11 mouse cellular contexts compared by ENCODE assay signal in the genomic region with DNA sequence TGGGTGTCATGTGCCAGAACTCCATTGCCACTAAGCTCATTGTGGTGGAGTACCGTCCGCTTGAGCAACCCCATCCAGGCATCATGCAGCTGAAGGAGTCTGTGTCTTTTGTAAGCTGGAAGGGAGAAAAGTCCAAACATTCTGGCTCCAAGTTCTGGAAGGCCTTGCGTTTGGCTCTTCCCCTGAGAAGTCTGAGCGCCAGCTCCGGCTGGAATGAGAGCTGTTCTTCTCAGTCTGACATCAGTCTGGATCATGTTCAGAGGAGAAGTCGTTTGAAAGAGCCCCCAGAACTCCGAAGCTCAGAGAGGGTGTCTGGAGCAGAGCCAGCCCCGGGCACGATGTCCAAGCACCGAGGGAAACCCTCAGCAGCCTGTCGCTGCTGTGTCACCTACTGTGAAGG.
DNase-seq lines count a peak whose midpoint lies in the region; ATAC-seq lines count a peak whose summit lies in the region.
"Had no signal": no experiment of that assay in that cellular context is flagged by ENCODE, and none has a peak within 500 bp of the region (broad histone marks: within the 10 kb centered on the region; RNA-seq: fewer than 3 reads in every experiment).

No protein-coding gene starts in this region.

- intact Hi-C loops in heart, postnatal 14 days (cut with DNase I) = no loop called here

- 60% methylated on average over 11 of the region's 11 CpGs for WGBS in forebrain, embryonic 15.5 days
- 90% methylated on average over 11 of the region's 11 CpGs for WGBS in forebrain, embryonic 10.5 days

- no peaks in the 10 kb centered on the region for H3K36me3 ChIP-seq in forebrain, embryonic 15.5 days
- no peaks in the 10 kb centered on the region for H3K36me3 ChIP-seq in forebrain, embryonic 10.5 days (replicated peaks)
- H3K36me3 ChIP-seq: neural tube, embryonic 12.5 days had no signal

- no peak overlapping the region for H3K4me3 ChIP-seq in forebrain, embryonic 15.5 days
- no peak overlapping the region for H3K4me3 ChIP-seq in forebrain, embryonic 10.5 days
- H3K4me3 ChIP-seq: neural tube, embryonic 12.5 days had no signal

- peak; percentile 66 for ATAC-seq in forebrain, embryonic 15.5 days (replicated peaks)
- no peak for ATAC-seq in monocyte, adult 5-6 weeks (replicated peaks; ENCODE audit: insufficient number of reproducible peaks, low FRiP score, low TSS enrichment, poor library complexity, severe bottlenecking)

- H3K27me3 ChIP-seq in forebrain, embryonic 15.5 days = no peaks in the 10 kb centered on the region
- no peaks in the 10 kb centered on the region for H3K27me3 ChIP-seq in forebrain, embryonic 10.5 days (ENCODE audit: poor library complexity, severe bottlenecking)
- H3K27me3 ChIP-seq: neural tube, embryonic 12.5 days had no signal

- no peak overlapping the region for H3K9ac ChIP-seq in forebrain, embryonic 15.5 days (replicated peaks)
- H3K9ac ChIP-seq: neural tube, embryonic 12.5 days had no signal

- no peak for DNase-seq in forebrain, embryonic 10.5 days (ENCODE audit: extremely low spot score, low spot score)
- DNase-seq in ovary, postnatal 36 days (ENCODE audit: low spot score) = peak; percentile 8
- no peak for DNase-seq in ovary, postnatal 14 days (ENCODE audit: low spot score)
- peak; percentile 22 to 25 for DNase-seq in heart, postnatal 14 days
- DNase-seq in right cerebral cortex, postnatal 14 days = peak; percentile 35
- no peak for DNase-seq in kidney, postnatal 4 days
- DNase-seq: embryo, embryonic 11 days; kidney, postnatal 36 days had no signal

- no peaks in the 10 kb centered on the region for H3K4me1 ChIP-seq in forebrain, embryonic 15.5 days
- no peaks in the 10 kb centered on the region for H3K4me1 ChIP-seq in forebrain, embryonic 10.5 days
- H3K4me1 ChIP-seq: neural tube, embryonic 12.5 days had no signal

- H3K27ac ChIP-seq in forebrain, embryonic 15.5 days (replicated peaks) = no peak overlapping the region
- H3K27ac ChIP-seq in forebrain, embryonic 10.5 days = no peak overlapping the region
- H3K27ac ChIP-seq: neural tube, embryonic 12.5 days had no signal

- H3K9me3 ChIP-seq in forebrain, embryonic 15.5 days = no peaks in the 10 kb centered on the region
- H3K9me3 ChIP-seq in forebrain, embryonic 10.5 days = no peaks in the 10 kb centered on the region
- H3K9me3 ChIP-seq: neural tube, embryonic 12.5 days had no signal

- H3K4me2 ChIP-seq in forebrain, embryonic 15.5 days (replicated peaks) = no peak overlapping the region
- H3K4me2 ChIP-seq: neural tube, embryonic 12.5 days had no signal

Comparison
In these comparisons a context has a peak if more than half of its experiments do, and no peak if none do; other contexts are left out.
1. DNase-seq: peak in ovary, postnatal 36 days (single experiment), heart, postnatal 14 days (2 of 2) and right cerebral cortex, postnatal 14 days (single experiment); none in forebrain, embryonic 10.5 days (single experiment), ovary, postnatal 14 days (single experiment) and kidney, postnatal 4 days (0 of 2).